Mouse (Mus musculus) CD4-positive, CD25-positive, alpha-beta regulatory T cell, adult 2 months (primary cell): Measurements from ENCODE around the gene Bcl2.

Source experiments
- DNase-seq: peaks from one replicate; pipeline ENCODE4 v3.0.0-alpha.2; 2012; ENCODE audit warnings: low read depth, low spot score

Gene Bcl2

DNA sequence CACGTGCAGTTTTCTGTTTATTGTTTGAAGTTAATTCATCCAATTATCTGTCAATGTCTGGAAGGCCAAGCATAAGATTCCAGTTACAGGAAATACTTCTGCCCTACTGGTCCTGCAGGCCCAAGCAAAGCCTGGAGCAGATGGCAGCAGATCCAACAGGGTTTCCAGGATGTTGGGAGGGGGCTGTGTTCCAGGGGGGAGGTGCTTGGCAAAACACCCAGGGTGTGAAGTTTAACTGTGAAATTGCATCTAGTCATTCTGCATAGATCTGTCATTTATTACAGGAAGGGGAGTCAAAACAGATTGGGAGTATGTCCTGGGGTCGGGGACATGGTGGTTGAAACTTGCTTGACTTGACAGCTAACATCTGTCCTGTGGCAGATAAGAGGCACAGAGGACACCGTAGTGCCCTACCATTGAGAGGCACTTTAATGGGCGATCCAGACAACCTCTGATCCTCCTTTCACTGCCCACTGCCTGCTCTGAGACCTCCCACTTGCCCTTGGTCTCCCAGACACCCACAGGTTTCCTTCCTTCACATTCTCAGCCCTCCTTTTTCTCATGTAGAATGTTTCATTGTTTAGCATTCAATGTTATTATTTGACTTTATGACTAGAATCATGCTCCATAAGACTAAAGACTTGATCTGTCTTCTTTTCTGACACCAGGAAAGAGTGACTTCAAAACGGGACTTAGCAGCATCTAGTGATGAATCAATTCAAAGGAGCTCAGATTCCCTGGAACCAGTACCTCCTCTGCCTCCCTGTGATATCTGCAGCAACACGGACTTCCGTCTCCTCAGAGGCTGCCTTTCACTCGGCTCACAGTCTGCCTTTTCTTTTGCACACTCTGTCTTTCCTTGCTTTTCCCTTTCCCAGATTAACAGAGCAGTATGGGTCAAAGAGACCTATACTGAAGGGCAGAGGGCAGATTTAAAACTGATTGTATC, 47.7 kb downstream of the Bcl2 start:
- DNase-seq: no peak

DNA sequence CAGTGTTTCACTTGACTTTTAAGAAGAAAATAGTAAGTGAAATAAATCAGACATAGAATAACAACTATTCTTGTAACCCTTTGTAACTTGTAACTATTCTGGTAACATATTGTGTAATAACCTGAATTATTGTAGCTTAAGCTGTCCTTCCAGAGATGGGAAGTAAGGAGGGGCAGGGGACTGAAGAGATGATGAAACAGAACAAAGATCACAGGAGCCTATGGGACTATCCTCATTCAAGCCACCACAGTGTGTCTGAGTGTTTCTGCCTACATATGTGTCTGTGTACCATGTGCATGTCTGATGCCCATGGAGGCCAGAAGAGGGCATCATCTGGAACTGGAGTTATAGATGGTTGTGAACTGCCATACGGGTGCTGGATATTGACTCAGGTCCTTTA, 49.1 kb downstream of the Bcl2 start:
- no peak for DNase-seq

GRCm38 (mm10) chr1:106662486-106662885, 51.6 kb downstream of the Bcl2 start:
- DNase-seq: no peak

DNA sequence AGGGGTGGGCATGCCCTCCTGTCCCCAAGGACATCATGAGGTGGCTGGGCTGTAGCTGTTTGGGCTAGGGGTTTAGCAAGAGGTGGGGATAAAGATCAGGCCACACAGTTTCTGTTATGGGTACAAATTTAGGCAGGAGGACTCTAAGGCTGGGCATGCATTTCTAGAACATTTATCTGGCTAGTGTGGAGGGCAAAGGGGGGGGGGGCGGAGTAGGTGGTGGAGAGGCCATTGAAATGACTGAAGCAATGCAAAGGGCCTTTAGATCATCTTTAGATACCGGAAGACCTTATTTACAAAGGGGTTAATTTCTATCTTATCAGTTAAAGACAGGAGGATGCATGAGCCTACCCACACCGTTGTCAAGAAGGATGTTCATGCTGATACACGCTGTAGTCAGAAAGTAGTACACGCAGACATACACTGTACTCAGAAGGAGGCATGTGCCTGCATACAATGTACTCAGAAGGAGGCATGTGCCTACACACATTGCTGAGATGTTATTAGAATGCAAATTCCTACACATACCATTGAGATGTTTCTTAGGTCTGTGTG, 55.7 kb downstream of the Bcl2 start:
- DNase-seq: no peak

DNA sequence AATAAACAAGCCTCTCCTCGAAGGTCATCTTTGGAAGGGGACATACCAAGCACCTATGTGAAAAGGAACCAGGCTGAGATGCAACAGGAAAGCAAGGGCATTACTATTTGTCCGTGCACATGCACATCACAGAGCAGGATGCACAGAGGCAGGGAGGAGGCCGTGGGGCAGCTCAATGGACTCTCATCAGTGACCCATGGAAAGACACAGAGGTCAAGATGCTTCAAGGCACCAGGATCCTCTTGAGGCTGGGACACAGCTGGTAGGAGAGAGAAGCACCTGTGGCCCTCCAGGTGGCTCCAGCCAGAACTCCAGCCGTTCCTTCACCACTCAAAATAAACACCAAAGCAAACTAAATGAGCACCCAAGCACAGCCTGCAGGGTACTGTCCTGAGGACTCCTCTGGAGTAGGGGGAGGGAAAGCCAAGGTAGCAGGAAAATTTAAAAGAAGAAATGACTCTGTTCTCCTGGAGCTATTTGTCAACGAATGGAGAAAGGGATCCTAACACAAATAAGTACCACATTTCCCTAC, 57.8 kb downstream of the Bcl2 start:
- no peak for DNase-seq

- no peak for DNase-seq
Measured at GRCm38 (mm10) chr1:106654254-106654653, 59.8 kb downstream of the Bcl2 start.

- DNase-seq: no peak
Measured at GRCm38 (mm10) chr1:106653441-106653860, 60.6 kb downstream of the Bcl2 start.

DNA sequence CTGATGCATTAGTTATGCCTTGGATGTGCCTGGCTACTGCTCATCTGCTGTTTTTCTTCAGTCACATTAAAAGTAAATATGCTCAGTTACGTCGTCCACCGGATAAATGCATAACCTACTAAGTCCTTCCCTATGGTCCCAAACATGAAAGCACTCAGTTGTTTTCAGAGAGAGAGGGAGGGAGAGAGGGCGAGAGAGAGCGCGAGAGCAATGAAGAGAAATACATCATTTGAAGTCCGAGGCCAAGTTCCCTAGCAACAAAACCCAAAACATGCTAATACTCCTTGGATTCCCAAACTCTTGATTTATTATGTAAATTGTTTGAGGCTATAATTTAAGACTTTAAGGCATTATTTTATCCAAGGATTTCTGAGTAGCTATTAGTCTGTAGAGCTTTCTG, 62.9 kb downstream of the Bcl2 start:
- no peak for DNase-seq

DNA sequence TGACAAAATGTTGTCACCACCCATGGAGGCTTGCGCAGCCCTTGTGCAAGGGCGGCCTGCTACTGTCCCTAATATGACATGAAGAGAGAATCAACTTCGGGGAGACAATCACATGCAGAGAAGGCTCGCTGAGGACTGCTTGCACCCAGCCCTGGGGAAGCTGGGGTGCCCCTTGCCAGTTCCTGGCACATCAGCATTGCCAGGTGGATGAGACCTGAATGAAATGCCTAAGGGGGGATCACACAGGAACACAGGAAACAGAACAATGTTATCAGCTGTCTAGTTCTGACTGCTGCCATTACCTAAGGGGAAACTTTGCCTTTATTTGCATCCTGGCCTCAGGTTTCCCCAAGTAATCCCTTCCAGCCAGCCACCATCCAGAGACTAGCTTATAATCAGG, 63.6 kb downstream of the Bcl2 start:
- DNase-seq: no peak

GRCm38 (mm10) chr1:106647336-106647735, 66.7 kb downstream of the Bcl2 start:
- DNase-seq: peak; percentile 77

DNA sequence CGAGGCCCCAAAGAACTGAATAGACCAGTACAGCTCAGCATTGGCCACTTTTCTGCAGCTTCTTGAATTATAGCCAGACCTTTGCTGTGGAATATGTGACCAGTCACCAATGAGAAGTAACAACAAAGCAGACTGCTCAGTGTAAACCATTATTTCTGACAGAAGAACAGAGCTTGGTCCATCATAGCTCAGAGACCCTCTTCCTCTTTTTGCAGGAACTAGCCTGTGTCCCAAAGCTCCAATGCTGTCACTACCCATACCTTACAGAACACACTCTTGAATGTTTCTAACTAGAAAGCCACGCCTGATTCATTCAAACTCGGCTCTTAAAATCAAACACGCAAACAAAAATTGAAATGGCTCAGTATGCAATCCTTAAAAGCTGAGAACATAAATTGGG, 69.5 kb downstream of the Bcl2 start:
- DNase-seq: no peak

GRCm38 (mm10) chr1:106643527-106643926, 70.5 kb downstream of the Bcl2 start:
- DNase-seq: no peak

DNA sequence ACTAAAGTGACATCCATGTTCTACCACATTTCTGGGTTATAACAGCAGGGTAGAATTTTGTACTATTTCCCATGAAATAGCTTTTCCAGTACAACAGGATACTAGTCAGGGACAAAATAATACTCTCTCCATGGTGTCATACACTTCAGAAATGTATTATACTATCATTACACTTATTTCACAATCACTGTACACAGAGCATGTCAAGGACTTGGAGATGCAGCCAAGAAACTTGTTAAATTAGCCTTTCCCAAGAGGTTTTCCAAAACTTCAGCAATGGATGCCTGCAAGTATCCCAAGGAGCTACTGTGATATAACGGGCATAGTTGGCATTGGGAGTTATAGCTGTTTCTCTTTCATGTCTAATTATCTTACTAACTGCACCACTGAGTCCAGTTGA, 73.5 kb downstream of the Bcl2 start:
- DNase-seq: no peak

DNA sequence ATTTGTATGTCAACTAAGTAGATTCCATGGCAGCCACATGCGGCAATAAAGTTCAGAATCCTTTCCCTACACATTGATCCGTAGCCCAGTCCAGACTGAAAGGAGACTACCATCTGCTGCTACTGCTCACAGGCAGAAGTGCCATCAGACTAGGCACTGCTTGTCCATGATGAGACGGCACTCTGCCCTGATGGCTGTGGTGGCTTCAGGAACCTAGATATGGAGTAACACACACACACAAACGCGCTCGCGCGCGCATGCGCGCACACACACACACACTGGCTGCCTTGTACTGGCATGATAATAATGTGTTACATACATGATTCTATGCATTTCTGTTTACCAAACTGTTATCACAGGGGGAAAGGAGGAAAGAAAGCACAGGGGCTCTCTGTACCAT, 76.4 kb downstream of the Bcl2 start:
- DNase-seq: no peak

GRCm38 (mm10) chr1:106636714-106637113, 77.4 kb downstream of the Bcl2 start:
- no peak for DNase-seq

- no peak for DNase-seq
Measured at GRCm38 (mm10) chr1:106633207-106633606, 80.9 kb downstream of the Bcl2 start.

GRCm38 (mm10) chr1:106631869-106632463, 82.1 kb downstream of the Bcl2 start:
- DNase-seq: no peak

- no peak for DNase-seq
Measured at GRCm38 (mm10) chr1:106630973-106631372, 83.1 kb downstream of the Bcl2 start.

GRCm38 (mm10) chr1:106629931-106630682, 84.0 kb downstream of the Bcl2 start:
- DNase-seq: no peak

- DNase-seq: peak; percentile 37
Measured at GRCm38 (mm10) chr1:106629470-106629830, 84.6 kb downstream of the Bcl2 start.

GRCm38 (mm10) chr1:106628718-106629469, 85.2 kb downstream of the Bcl2 start:
- DNase-seq: peak; percentile 45
